Mouse (Mus musculus) liver (tissue): Measurements from ENCODE around the gene Cebpz.
A peak's percentile ranks its signal among the peaks of the same experiment; 100 is the strongest.

Experiments used
- DNase-seq: peaks from one replicate; pipeline ENCODE4 v3.0.0-alpha.2; 2020; ENCODE audit warnings: mixed read lengths

The Cebpz gene

GRCm38 (mm10) chr17:78894991-78895390 lies 41.9 kb downstream of the Cebpz start:
- no peak for DNase-seq

DNA sequence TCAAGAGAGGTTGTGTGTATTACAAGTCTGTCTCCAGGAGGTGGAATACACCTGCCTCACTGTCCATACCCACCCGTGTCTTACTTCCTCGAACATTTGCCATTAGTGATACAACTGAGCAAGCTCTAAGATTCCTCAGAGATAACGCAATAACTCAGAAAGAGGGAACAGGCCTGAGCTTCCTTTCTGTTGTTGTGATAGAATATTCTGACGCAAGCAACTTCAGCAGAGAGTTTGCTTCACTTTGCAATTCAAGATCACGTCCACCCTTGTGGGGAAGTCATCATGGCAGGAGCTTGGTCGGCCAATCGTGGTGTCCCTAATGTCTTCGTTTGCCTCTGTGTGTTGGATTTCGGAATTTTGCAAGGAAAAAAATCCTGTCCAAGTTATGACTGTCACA lies 45.8 kb downstream of the Cebpz start:
- no peak for DNase-seq

DNA sequence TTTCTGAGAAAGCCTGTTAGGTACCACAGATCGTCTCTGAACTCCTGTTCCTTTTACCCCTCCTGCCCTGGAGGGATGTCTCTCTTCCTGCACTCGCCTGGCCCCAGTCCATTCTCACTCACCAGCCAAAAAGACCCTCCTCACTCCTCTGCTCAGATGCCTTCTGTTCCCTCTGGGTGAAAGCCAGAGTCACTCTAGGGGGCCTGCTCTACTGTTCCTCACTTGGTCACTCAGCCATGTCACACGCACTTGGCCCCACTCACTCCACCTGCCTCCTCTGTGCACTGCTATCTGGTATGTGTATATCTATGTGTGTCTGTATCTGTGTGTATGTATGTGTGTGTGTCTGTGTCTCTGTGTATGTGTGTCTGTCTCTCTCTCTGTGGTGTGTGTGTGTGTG lies 47.7 kb downstream of the Cebpz start:
- no peak for DNase-seq

- DNase-seq = no peak
Measured at GRCm38 (mm10) chr17:78888554-78888953, 48.3 kb downstream of the Cebpz start.

DNA sequence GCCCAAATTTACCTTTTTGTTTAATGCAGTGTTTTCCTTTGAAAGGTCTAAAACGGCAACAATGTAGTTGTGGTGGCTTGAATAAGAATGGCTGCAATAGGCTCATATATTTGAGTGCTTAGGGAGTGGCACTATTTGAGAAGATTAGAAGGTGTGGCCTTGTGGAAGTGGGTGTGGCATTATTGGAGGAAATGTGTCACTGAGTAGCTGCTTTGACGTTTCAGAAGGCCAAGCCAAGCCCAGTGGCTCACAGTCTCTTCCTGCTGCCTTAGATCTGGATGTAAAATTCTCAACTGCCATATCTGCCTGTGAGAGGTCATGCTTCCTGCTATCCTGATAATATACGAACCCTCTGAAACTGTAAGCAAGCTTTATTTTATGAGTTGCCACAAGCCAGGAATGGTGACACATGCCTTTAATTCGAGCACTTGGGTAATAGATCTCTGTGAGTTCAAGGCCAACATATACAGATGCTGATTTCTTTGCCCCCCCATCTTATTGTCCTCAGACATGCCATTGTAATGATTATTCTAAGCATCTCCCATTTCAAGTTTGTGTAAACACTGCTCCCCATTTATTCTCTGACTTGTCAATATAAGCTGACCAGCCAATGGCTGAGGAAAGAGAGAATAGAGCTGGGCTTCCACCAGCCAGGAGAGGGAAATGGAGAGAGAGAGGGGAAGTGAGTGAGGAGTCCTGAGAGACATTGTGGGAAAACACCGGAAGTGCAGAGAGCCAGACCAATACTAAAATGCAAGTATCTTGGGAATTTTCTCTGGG lies 51.4 kb downstream of the Cebpz start:
- DNase-seq = no peak

DNA sequence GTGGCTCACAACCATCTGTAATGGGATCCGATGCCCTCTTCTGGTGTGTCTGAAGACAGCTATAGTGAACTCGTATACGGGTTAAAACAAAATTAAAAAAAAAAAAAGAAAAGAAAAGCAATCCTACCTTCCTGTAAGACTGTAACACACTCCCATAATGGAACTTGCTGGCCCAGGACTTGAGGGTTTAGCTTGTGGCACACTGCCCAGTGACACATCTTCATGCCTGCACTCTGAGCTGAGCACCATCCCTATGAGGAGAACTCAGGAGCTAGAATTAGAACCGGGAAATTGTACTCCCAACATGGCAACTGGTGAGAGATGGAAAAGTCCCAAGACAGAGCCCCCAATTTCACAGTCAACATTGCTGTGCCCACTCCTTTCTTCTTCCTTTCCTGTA lies 53.6 kb downstream of the Cebpz start:
- DNase-seq = no peak

- peak; percentile 91 for DNase-seq
Measured at GRCm38 (mm10) chr17:78882401-78883112, 54.3 kb downstream of the Cebpz start, which contains the start of gene Eif2ak2. Gene Eif2ak2, minus strand, starts transcription at chr17:78882573.

DNA sequence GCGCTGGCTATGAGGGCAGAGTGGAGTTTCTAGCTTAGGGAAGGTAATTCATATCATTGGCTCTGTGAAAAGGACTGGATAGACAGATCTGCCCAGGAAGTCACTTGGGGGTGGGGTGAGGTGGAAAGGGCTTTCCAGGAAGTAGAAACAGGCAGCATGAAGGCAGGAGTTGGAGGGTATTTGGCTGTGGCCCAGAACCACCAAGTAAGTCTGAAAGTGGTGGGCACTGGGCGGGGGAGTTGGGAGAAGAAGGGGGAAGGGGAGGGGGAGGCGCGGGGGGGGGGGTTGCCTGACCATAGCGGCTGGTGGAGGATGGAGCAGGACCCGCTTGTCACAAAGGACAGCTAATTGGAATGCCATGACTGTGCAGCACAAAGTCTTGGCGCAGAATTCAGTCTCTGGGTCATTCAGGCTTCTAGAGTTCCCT lies 55.0 kb downstream of the Cebpz start:
- peak; percentile 38 for DNase-seq

DNA sequence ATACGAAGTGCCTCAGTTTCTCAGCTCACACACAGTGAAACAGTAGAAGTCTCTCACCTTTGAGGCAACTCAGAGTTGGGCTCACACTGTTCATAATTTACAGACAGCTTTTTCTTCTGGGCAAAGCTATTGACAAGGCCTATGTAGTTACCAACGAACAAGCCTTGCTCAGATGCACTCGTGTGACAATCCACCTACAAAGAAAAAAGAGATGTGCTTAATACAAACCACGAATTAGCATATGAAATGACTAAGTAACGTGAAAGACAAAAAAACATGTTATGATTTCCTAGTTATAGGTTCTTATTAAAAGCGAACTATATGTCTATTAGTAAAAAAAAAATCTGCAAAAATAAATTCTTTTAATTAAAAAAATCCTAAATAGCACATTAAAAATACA lies 63.0 kb downstream of the Cebpz start:
- no peak for DNase-seq
